Mouse (Mus musculus) yolk sac, embryonic 10.5 days (tissue): ENCODE results near the gene Gm49322.
"Not testable (repeated sequence)": the region's sequence is repeated elsewhere in the genome, so short reads cannot be mapped to it uniquely, and the experiment has no call there.

Experiments used
- DNase-seq: peaks from one replicate; pipeline ENCODE4 v3.0.0-alpha.2; 2017; ENCODE audit warnings: low spot score

Gm49322 gene

GRCm38 (mm10) chr10:80605721-80606120 is at the start of gene Gm49322:
Gene Gm49322 (plus strand): TSS chr10:80606021.
- DNase-seq, result not testable (repeated sequence)

GRCm38 (mm10) chr10:80557346-80557965 is 48.4 kb upstream of the Gm49322 start:
- DNase-seq, result peak; percentile 38

GRCm38 (mm10) chr10:80559431-80559830 is 46.4 kb upstream of the Gm49322 start:
- DNase-seq, result no peak

- peak; percentile 87 for DNase-seq
These were observed 45.2 kb upstream of the Gm49322 start for GRCm38 (mm10) chr10:80560621-80561020.

GRCm38 (mm10) chr10:80561116-80561944 is 44.5 kb upstream of the Gm49322 start, which contains the start of gene Rexo1:
Gene Rexo1 (minus strand): TSS chr10:80561560.
- peak; percentile 94 for DNase-seq

GRCm38 (mm10) chr10:80566375-80567092 is 39.3 kb upstream of the Gm49322 start:
- peak; percentile 63 for DNase-seq

GRCm38 (mm10) chr10:80568876-80569275 is 36.9 kb upstream of the Gm49322 start:
- no peak for DNase-seq

GRCm38 (mm10) chr10:80569664-80570066 is 36.2 kb upstream of the Gm49322 start:
- DNase-seq, result peak; percentile 63

GRCm38 (mm10) chr10:80570419-80570818 is 35.4 kb upstream of the Gm49322 start:
- no peak for DNase-seq

GRCm38 (mm10) chr10:80570871-80571836 is 34.7 kb upstream of the Gm49322 start:
- DNase-seq, result no peak

GRCm38 (mm10) chr10:80572477-80572876 is 33.3 kb upstream of the Gm49322 start:
- DNase-seq, result no peak

- no peak for DNase-seq
These were observed 31.9 kb upstream of the Gm49322 start for GRCm38 (mm10) chr10:80573944-80574343.

- no peak for DNase-seq
These were observed 30.9 kb upstream of the Gm49322 start for GRCm38 (mm10) chr10:80574896-80575295.

- DNase-seq, result no peak
These were observed 29.9 kb upstream of the Gm49322 start for GRCm38 (mm10) chr10:80575925-80576324.

- peak; percentile 61 for DNase-seq
These were observed 29.2 kb upstream of the Gm49322 start for GRCm38 (mm10) chr10:80576351-80577194.

GRCm38 (mm10) chr10:80577195-80578130 is 28.4 kb upstream of the Gm49322 start, which contains the start of gene Klf16:
Gene Klf16 (minus strand): TSS chr10:80577321.
- DNase-seq, result peak; percentile 99

- DNase-seq, result peak; percentile 89
These were observed 27.6 kb upstream of the Gm49322 start for GRCm38 (mm10) chr10:80578131-80578750.

- DNase-seq, result peak; percentile 48
These were observed 26.9 kb upstream of the Gm49322 start for GRCm38 (mm10) chr10:80578911-80579310.

- no peak for DNase-seq
These were observed 22.8 kb upstream of the Gm49322 start for GRCm38 (mm10) chr10:80583047-80583446.
